Mouse (Mus musculus) liver, embryonic 14.5 days (tissue): Measurements from ENCODE around the gene Car3. TPM values are rescaled to one million over a fixed set of nuclear protein-coding genes. Genes with fewer than 3 reads are reported as not detected.

Experiments
- ATAC-seq: fragments of 200-750 bp; cut with Nextera tagmentation; 2 replicates; pipeline ENCODE4 v1.8.0; 2017; ENCODE audit warnings: moderate number of reproducible peaks, mild to moderate bottlenecking, moderate library complexity; ENCODE audit not compliant: insufficient read depth
- DNase-seq, 3 experiments: peaks; one replicate each; pipeline ENCODE4 v3.0.0-alpha.2; 2012 to 2013; ENCODE audit warnings: low read depth in 3 of 3, low spot score in 3 of 3
- H3K27ac ChIP-seq: fragments of 300-500 bp; sonication (generic); 2 replicates; pipeline ENCODE4 v1.5.1; 2014; ENCODE audit warnings: moderate library complexity, mild to moderate bottlenecking, control low read depth, inconsistent platforms
- H3K27me3 ChIP-seq: fragments of 300-500 bp; sonication (generic); 2 replicates; pipeline ENCODE4 v1.6.1; 2014; ENCODE audit warnings: mild to moderate bottlenecking, low read length, moderate library complexity; ENCODE audit not compliant: control insufficient read depth, insufficient read depth
- H3K36me3 ChIP-seq: fragments of 300-500 bp; sonication (generic); replicated peaks from 2 replicates; pipeline ENCODE4 v1.6.1; 2014; ENCODE audit warnings: low read depth; ENCODE audit not compliant: control insufficient read depth, insufficient read depth
- H3K4me1 ChIP-seq, 2 experiments: fragments of 200-500 bp in 1 of 2; fragments of 300-500 bp in 1 of 2; sonication (generic) in 1 of 2; replicated peaks; 2 replicates each; pipeline ENCODE4 v1.6.1; 2012 to 2014; ENCODE audit warnings: antibody characterized with exemption in 1 of 2, inconsistent platforms in 1 of 2, low read length in 1 of 2; ENCODE audit not compliant: control insufficient read depth in 2 of 2, insufficient read depth in 2 of 2
- H3K4me2 ChIP-seq: fragments of 300-500 bp; sonication (generic); 2 replicates; pipeline ENCODE4 v1.6.1; 2014; ENCODE audit warnings: low read depth, mild to moderate bottlenecking, control low read depth, moderate library complexity
- H3K4me3 ChIP-seq, 2 experiments: fragments of 200-500 bp in 1 of 2; fragments of 300-500 bp in 1 of 2; sonication (generic) in 1 of 2; 2 replicates each; pipeline ENCODE4 v1.5.1; 2012 to 2014; ENCODE audit warnings: low read depth in 2 of 2, low read length in 2 of 2, mild to moderate bottlenecking in 2 of 2, control low read depth in 1 of 2, inconsistent platforms in 1 of 2, moderate library complexity in 1 of 2; ENCODE audit not compliant: insufficient read depth in 1 of 2
- H3K9ac ChIP-seq: fragments of 300-500 bp; sonication (generic); replicated peaks from 2 replicates; pipeline ENCODE4 v1.6.1; 2014; ENCODE audit warnings: mild to moderate bottlenecking, control low read depth, moderate library complexity
- H3K9me3 ChIP-seq: fragments of 300-500 bp; sonication (generic); 2 replicates; pipeline ENCODE4 v1.6.1; 2016; ENCODE audit warnings: low read length, mixed read lengths; ENCODE audit not compliant: control insufficient read depth
- CTCF ChIP-seq: IDR thresholded peaks from 2 replicates; pipeline ENCODE4 v1.5.1; 2016; ENCODE audit warnings: antibody characterized with exemption, low read depth, control low read depth
- EP300 ChIP-seq: IDR thresholded peaks from 2 replicates; pipeline ENCODE4 v1.6.1; 2016; ENCODE audit warnings: antibody characterized with exemption, low read depth
- WGBS: fragments of 180-500 bp; shearing (Covaris S2); extraction: QIAGEN DNeasy Blood & Tissue Kit; methylation state at CpG from one replicate; pipeline ENCODE4 v1.1.7; 2014; ENCODE audit not compliant: insufficient replicate concordance; 5-methylcytosine and 5-hydroxymethylcytosine counted together
- polyA plus RNA-seq, 2 experiments: library from polyadenylated mRNA; depleted of rRNA in 1 of 2; stranded (reverse) in 1 of 2; unstranded in 1 of 2; fragments of >200 nt; fragmentation: Nextera tagmentation in 1 of 2; extraction: Ambion mirVana in 1 of 2; gene quantifications; 2 replicates each; pipeline versions ENCODE4 v1.2.1 to v1.2.3; 2012 to 2014

Gene Car3
- polyA plus RNA-seq, 2 experiments: 33.2 to 80.3 TPM

DNA sequence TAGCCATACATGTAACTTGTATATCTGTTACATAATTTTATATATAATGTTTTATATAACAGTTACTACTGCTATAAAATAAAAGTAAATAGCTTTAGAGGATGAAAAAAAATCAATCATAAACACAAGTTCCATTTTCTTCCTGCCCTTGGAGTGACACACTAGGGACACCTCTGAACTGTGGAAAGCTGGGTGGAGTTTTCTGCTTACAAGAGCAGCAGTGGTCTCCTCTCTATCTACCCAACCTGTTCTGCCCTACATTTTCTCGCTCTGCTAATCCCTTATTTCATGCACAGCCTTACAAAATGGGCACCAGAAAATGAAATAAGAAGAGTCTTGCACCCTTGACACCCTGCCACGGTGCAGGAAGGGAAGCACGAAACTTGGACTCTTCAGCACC is 16.0 kb downstream of the Car3 start:
- peak; percentile 42 for ATAC-seq
- Histone ChIP-seq H3K27me3 (no peaks in the 10 kb centered on the region), H3K4me2 (peak overlapping the region; percentile 67), H3K36me3 (no peaks in the 10 kb centered on the region), H3K27ac (peak overlapping the region; percentile 99), H3K9ac (peak overlapping the region; percentile 76), H3K4me1 (peaks cover 70 to 75% of the 10 kb centered on the region in 2 experiments), H3K4me3 (peak overlapping the region in 1 of 2 experiments; percentile 3; a peak in 2 of 4 replicates), H3K9me3 (no peaks in the 10 kb centered on the region)
- 34% methylated on average over 3 of the region's 3 CpGs for whole genome bisulfite sequencing
- TF ChIP-seq CTCF (no peak), EP300 (no peak)
- no peak for DNase-seq

DNA sequence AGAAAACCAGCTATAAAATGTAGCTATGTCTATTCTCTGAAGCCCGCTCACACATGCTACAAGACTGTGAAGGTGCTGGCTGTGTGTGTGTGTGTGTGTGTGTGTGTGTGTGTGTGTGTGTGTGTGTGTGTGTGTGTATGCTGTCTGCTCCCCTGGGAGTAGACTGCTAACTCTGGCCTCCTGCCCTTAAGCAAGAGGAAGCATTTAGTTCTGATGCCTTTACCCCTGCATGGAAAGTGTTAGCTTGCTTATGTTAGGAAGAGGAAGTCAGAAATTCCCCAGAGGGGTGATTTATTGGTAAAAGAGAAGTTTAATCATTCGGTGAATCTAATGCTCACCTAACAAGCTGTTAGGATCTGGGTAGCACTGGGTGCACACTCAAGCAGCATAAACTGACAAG is 17.0 kb downstream of the Car3 start:
- ATAC-seq (no peak), DNase-seq (no peak)
- peak overlapping the region; percentile 57 for H3K9ac ChIP-seq
- H3K27me3 ChIP-seq: no peaks in the 10 kb centered on the region
- peaks cover 74 to 76% of the 10 kb centered on the region in 2 experiments for H3K4me1 ChIP-seq
- H3K27ac ChIP-seq: peak overlapping the region; percentile 99
- H3K36me3 ChIP-seq: no peaks in the 10 kb centered on the region
- peak overlapping the region; percentile 67 for H3K4me2 ChIP-seq
- 26% methylated on average over 2 of the region's 2 CpGs for WGBS
- no peak overlapping the region for H3K4me3 ChIP-seq
- TF ChIP-seq CTCF (no peak), EP300 (no peak)
- H3K9me3 ChIP-seq: no peaks in the 10 kb centered on the region

DNA sequence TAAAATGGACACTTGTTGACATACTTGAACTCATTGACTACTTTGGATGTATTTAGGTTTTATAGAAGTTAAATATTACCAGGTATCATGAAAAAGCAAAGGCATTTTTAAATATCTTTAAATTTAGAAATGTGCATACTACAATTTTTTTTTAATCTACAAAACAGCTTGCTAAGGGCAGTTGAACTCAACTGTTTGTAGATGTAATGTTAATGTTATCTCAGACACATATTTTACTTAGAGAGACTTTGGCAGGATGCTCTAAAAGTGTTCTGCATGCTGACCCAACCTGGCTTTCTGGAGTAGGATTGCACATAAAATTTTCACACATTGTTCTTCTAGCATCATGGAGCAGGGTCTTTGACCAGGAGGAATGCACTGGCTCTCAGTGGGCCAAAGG is 18.7 kb downstream of the Car3 start:
- Histone ChIP-seq H3K4me3 (no peak overlapping the region), H3K36me3 (peaks cover 1% of the 10 kb centered on the region), H3K4me2 (peak overlapping the region; percentile 13; the same call in 1 of the 2 replicates), H3K27ac (peak overlapping the region; percentile 71), H3K27me3 (no peaks in the 10 kb centered on the region), H3K9ac (peak overlapping the region; percentile 31; the same call in 1 of the 2 replicates), H3K4me1 (peaks cover 60 to 66% of the 10 kb centered on the region in 2 experiments), H3K9me3 (no peaks in the 10 kb centered on the region)
- TF ChIP-seq CTCF (no peak), EP300 (no peak)
- DNase-seq: no peak
- ATAC-seq: no peak

DNA sequence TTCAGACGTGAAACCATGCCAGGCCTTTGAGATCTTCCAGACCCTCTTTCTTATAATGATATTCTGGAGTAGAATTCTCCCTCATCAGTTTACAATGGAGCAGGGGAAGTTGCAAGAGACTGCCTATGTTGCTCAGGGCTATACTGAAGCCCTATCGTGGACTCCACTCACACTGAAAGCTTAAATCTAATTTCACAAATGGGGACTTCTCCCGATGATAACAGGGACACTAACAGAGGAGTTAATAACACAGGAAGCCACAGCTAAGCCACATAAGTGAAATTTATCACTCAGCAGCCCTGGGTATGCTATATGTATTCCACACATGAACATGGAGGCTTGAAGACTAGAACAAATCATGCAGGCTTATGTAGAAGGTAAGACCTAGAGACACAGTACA is 19.4 kb downstream of the Car3 start:
- H3K27me3 ChIP-seq: no peaks in the 10 kb centered on the region
- peak; percentile 62 for TF ChIP-seq EP300
- TF ChIP-seq CTCF: no peak
- WGBS: 12% methylated on average over 3 of the region's 3 CpGs
- H3K36me3 ChIP-seq: peaks cover 9% of the 10 kb centered on the region
- DNase-seq: no peak
- no peaks in the 10 kb centered on the region for H3K9me3 ChIP-seq
- H3K4me1 ChIP-seq: peaks cover 55 to 59% of the 10 kb centered on the region in 2 experiments
- ATAC-seq: no peak
- H3K4me3 ChIP-seq: no peak overlapping the region
- H3K27ac ChIP-seq: peak overlapping the region; percentile 84
- H3K4me2 ChIP-seq: peak overlapping the region; percentile 35
- H3K9ac ChIP-seq: peak overlapping the region; percentile 59

DNA sequence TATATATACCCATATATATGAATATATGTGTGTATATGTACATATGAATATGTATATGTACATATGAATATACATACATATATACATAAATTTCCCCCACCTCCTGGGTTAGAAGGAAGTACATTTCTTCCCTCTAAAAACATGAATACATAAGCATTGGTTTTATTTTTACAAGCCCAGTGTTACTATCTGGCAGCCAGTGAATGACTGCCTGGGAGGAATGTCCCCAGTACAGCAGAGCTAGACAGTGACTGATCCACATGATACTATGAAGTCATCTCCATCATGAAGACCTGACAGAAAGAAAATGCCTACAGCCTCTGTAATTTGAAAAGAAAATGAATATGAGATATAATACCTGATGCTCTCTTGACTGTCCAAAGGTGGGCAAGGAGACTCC is 21.5 kb downstream of the Car3 start:
- ATAC-seq (no peak), DNase-seq (no peak)
- H3K9ac ChIP-seq: peak overlapping the region; percentile 99
- peaks cover 29% of the 10 kb centered on the region for H3K36me3 ChIP-seq
- peaks cover 36 to 43% of the 10 kb centered on the region in 2 experiments for H3K4me1 ChIP-seq
- H3K9me3 ChIP-seq: no peaks in the 10 kb centered on the region
- H3K27ac ChIP-seq: peak overlapping the region; percentile 71
- H3K4me3 ChIP-seq: peak overlapping the region; percentile 25 to 85; a peak in 3 of 4 replicates
- H3K27me3 ChIP-seq: no peaks in the 10 kb centered on the region
- TF ChIP-seq EP300: no peak
- no peak for TF ChIP-seq CTCF
- peak overlapping the region; percentile 85 for H3K4me2 ChIP-seq
